In genomic region chr4:32530421-32530920, GRCm38 (mm10) we compare ENCODE assay signal across 8 mouse cellular contexts.
DNase-seq lines count a peak whose midpoint lies in the region; ATAC-seq lines count a peak whose summit lies in the region.

No protein-coding gene starts in this region.

- intact Hi-C loops in heart, postnatal 14 days (cut with DNase I) = no loop called here

- no peaks in the 10 kb centered on the region for H3K9me3 ChIP-seq in heart, embryonic 15.5 days (replicated peaks)
- H3K9me3 ChIP-seq in embryonic facial prominence, embryonic 10.5 days = no peaks in the 10 kb centered on the region
- H3K9me3 ChIP-seq in hindbrain, embryonic 10.5 days = no peaks in the 10 kb centered on the region
- H3K9me3 ChIP-seq in midbrain, embryonic 12.5 days = no peaks in the 10 kb centered on the region

- H3K36me3 ChIP-seq in heart, embryonic 15.5 days = no peaks in the 10 kb centered on the region
- H3K36me3 ChIP-seq in embryonic facial prominence, embryonic 10.5 days (replicated peaks) = no peaks in the 10 kb centered on the region
- no peaks in the 10 kb centered on the region for H3K36me3 ChIP-seq in hindbrain, embryonic 10.5 days
- no peaks in the 10 kb centered on the region for H3K36me3 ChIP-seq in midbrain, embryonic 12.5 days

- 60% methylated on average over 9 of the region's 9 CpGs for WGBS in heart, embryonic 15.5 days
- 51% methylated on average over 9 of the region's 9 CpGs for WGBS in embryonic facial prominence, embryonic 10.5 days
- 35% methylated on average over 9 of the region's 9 CpGs for WGBS in hindbrain, embryonic 10.5 days
- WGBS in midbrain, embryonic 12.5 days = 24% methylated on average over 9 of the region's 9 CpGs

- no peak overlapping the region for H3K4me3 ChIP-seq in heart, embryonic 15.5 days
- peak overlapping the region; percentile 42; the same call in 1 of the 2 replicates for H3K4me3 ChIP-seq in embryonic facial prominence, embryonic 10.5 days
- H3K4me3 ChIP-seq in hindbrain, embryonic 10.5 days = peak overlapping the region; percentile 37
- H3K4me3 ChIP-seq in midbrain, embryonic 12.5 days = peak overlapping the region; percentile 20; the same call in 1 of the 2 replicates

- no peak overlapping the region; the same call in 1 of the 2 replicates for H3K27ac ChIP-seq in heart, embryonic 15.5 days
- peak overlapping the region; percentile 63 for H3K27ac ChIP-seq in embryonic facial prominence, embryonic 10.5 days (replicated peaks)
- H3K27ac ChIP-seq in hindbrain, embryonic 10.5 days = peak overlapping the region; percentile 83
- H3K27ac ChIP-seq in midbrain, embryonic 12.5 days (replicated peaks) = peak overlapping the region; percentile 88

- DNase-seq in heart, postnatal 14 days = no peak
- DNase-seq in embryonic facial prominence, embryonic 10.5 days (ENCODE audit: low spot score) = no peak
- DNase-seq in hindbrain, embryonic 10.5 days (ENCODE audit: low spot score) = peak; percentile 33
- DNase-seq in ovary, postnatal 10 days (ENCODE audit: low spot score) = no peak
- no peak for DNase-seq in Muller cell, postnatal 12 days (ENCODE audit: inconsistent ontology term)

- peaks cover 20% of the 10 kb centered on the region for H3K4me1 ChIP-seq in heart, embryonic 15.5 days (replicated peaks)
- peaks cover 52% of the 10 kb centered on the region for H3K4me1 ChIP-seq in embryonic facial prominence, embryonic 10.5 days
- peaks cover 71% of the 10 kb centered on the region for H3K4me1 ChIP-seq in hindbrain, embryonic 10.5 days (replicated peaks)
- peaks cover 53% of the 10 kb centered on the region for H3K4me1 ChIP-seq in midbrain, embryonic 12.5 days

- no peaks in the 10 kb centered on the region for H3K27me3 ChIP-seq in heart, embryonic 15.5 days
- no peaks in the 10 kb centered on the region for H3K27me3 ChIP-seq in embryonic facial prominence, embryonic 10.5 days (replicated peaks; ENCODE audit: low read depth, poor library complexity, severe bottlenecking)
- no peaks in the 10 kb centered on the region for H3K27me3 ChIP-seq in hindbrain, embryonic 10.5 days (ENCODE audit: insufficient read depth, poor library complexity, severe bottlenecking)
- H3K27me3 ChIP-seq in midbrain, embryonic 12.5 days = no peaks in the 10 kb centered on the region

- ATAC-seq in heart, embryonic 15.5 days (replicated peaks; ENCODE audit: insufficient number of reproducible peaks, insufficient read depth, low FRiP score, low read depth) = no peak
- ATAC-seq in midbrain, embryonic 12.5 days (ENCODE audit: low FRiP score, low read depth) = peak; percentile 12; the same call in 1 of the 2 replicates
- ATAC-seq in inflammation-experienced regulatory T-cells, adult 6 months = no peak

- no peak overlapping the region for H3K9ac ChIP-seq in heart, embryonic 15.5 days
- H3K9ac ChIP-seq in midbrain, embryonic 12.5 days (replicated peaks) = peak overlapping the region; percentile 28; the same call in 1 of the 2 replicates

- peak overlapping the region; percentile 57; the same call in 1 of the 2 replicates for H3K4me2 ChIP-seq in heart, embryonic 15.5 days
- peak overlapping the region; percentile 51 for H3K4me2 ChIP-seq in midbrain, embryonic 12.5 days (replicated peaks)
